Mouse (Mus musculus) E14TG2a.4 (cell line): Measurements from ENCODE around the gene Ell2.

ENCODE experiments used
- CTCF ChIP-seq: conservative IDR thresholded peaks from 2 replicates; pipeline ENCODE4 v1.5.1; 2014; ENCODE audit warnings: low read length
- POU5F1 ChIP-seq: IDR thresholded peaks from 2 replicates; pipeline ENCODE4 v1.6.1; 2014; ENCODE audit warnings: low read length, borderline replicate concordance

DNA sequence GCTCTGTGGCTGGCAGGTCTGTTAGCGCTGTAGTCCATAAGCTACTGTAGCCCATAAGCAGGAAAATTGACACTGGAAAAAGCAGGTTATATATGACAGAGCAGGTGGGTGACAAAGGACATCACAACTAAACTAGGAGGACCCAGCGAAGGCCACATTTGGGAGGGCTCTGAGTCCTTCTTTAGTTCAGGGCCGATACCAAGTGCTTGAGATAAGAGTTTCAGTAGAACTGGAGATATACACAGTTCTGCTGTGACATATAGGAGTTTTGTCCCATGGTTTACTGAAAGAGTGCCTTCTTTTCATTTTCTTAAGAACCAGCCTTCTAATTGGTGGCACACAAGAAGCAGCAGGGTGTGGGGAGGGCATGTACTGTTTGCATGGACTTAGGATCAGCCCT, 36.4 kb downstream of the Ell2 start:
- TF ChIP-seq CTCF (no peak), POU5F1 (no peak)
